Mouse (Mus musculus): ENCODE data around the gene Rgl1.

The Rgl1 gene

GRCm38 (mm10) chr1:152766032-152766772, at the start of gene Rgl1, which contains the start of gene Arpc5:
Gene Rgl1 (minus strand): TSS chr1:152766351.
Gene Arpc5 (plus strand): TSS chr1:152766542.
- peak; percentile 98 for DNase-seq (ENCODE audit: low spot score)

GRCm38 (mm10) chr1:152815265-152815701, 49.1 kb upstream of the Rgl1 start:
- DNase-seq (ENCODE audit: low spot score): peak; percentile 41

GRCm38 (mm10) chr1:152810533-152811439, 44.6 kb upstream of the Rgl1 start:
- DNase-seq (ENCODE audit: low spot score): no peak

- no peak for DNase-seq (ENCODE audit: low spot score)
These were observed 43.5 kb upstream of the Rgl1 start for GRCm38 (mm10) chr1:152809541-152810252.

GRCm38 (mm10) chr1:152808392-152808680, 42.2 kb upstream of the Rgl1 start:
- DNase-seq (ENCODE audit: low spot score): no peak

- DNase-seq (ENCODE audit: low spot score): peak; percentile 57
These were observed 41.7 kb upstream of the Rgl1 start for GRCm38 (mm10) chr1:152807619-152808391.

GRCm38 (mm10) chr1:152804907-152805306, 38.8 kb upstream of the Rgl1 start:
- DNase-seq (ENCODE audit: low spot score): no peak

GRCm38 (mm10) chr1:152800633-152801176, 34.6 kb upstream of the Rgl1 start:
- DNase-seq (ENCODE audit: low spot score): no peak

- DNase-seq (ENCODE audit: low spot score): no peak
These were observed 33.7 kb upstream of the Rgl1 start, which contains the start of gene Ncf2 for GRCm38 (mm10) chr1:152799897-152800296. Gene Ncf2 (plus strand): TSS chr1:152800194.

GRCm38 (mm10) chr1:152798125-152798524, 32.0 kb upstream of the Rgl1 start:
- DNase-seq (ENCODE audit: low spot score): peak; percentile 71

GRCm38 (mm10) chr1:152796683-152797263, 30.6 kb upstream of the Rgl1 start:
- no peak for DNase-seq (ENCODE audit: low spot score)

GRCm38 (mm10) chr1:152795688-152796255, 29.6 kb upstream of the Rgl1 start:
- DNase-seq (ENCODE audit: low spot score): no peak

GRCm38 (mm10) chr1:152793495-152794130, 27.5 kb upstream of the Rgl1 start:
- no peak for DNase-seq (ENCODE audit: low spot score)

- DNase-seq (ENCODE audit: low spot score): no peak
These were observed 26.8 kb upstream of the Rgl1 start for GRCm38 (mm10) chr1:152792736-152793494.

GRCm38 (mm10) chr1:152791269-152791668, 25.1 kb upstream of the Rgl1 start:
- no peak for DNase-seq (ENCODE audit: low spot score)

- DNase-seq (ENCODE audit: low spot score): no peak
These were observed 24.7 kb upstream of the Rgl1 start for GRCm38 (mm10) chr1:152790821-152791220.

GRCm38 (mm10) chr1:152790254-152790653, 24.1 kb upstream of the Rgl1 start:
- no peak for DNase-seq (ENCODE audit: low spot score)

- DNase-seq (ENCODE audit: low spot score): no peak
These were observed 22.0 kb upstream of the Rgl1 start for GRCm38 (mm10) chr1:152788121-152788660.

GRCm38 (mm10) chr1:152786953-152787352, 20.8 kb upstream of the Rgl1 start:
- no peak for DNase-seq (ENCODE audit: low spot score)
